Mouse (Mus musculus) neutrophil, adult 83 days (primary cell): ENCODE data around the gene Lman1l. TPM values are rescaled to one million over a fixed set of nuclear protein-coding genes. Genes with fewer than 3 reads are reported as not detected.

Experiments
- total RNA-seq, 2 experiments: library from RNA; stranded (reverse); gene quantifications; one replicate each; pipeline ENCODE4 v1.2.4; 2023

The Lman1l gene
- total RNA-seq = not detected

DNA sequence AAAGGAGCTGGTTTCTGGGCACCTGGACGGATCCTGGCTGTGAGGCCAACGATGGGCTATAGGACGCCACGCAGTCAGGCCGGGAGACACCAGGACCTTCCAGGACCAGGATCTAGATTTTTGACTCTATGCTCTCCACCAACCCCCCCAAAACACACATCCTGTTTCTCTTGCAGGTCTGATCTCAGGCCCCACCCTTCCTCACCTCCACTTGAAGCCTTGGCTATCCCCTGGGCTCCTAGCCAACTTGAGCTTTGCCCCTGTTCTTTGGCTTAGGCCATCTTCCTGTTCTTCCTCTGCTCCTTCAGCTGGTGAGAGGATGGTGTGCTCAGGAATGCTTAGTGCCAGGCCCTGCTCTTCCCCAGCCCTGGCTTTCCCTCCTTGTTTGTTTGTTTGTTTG lies at the start of gene Lman1l:
Gene Lman1l, minus strand, starts transcription at position 101 of the 400 bp plus-strand sequence.

DNA sequence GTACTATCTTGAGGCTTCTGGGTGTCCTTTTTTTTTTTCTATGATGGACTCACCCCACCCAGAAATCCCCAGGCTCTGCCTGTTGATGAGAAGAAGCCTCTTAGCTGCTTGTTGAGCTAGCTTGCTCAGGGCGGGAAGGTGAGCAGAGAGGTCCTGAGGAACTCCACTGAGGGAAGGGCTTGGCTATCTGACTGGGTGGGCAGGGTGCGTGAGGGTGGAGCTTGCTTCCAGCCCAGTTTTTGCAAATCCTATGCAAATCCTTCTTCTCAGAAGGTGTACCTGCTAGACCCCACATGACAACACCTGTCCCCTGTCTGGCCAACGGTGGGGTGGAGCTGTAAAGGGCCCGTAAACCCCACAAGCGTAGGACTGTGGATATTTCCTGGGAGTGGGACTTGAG lies 32.7 kb upstream of the Lman1l start, which contains the start of gene Csk:
Gene Csk, minus strand, starts transcription at position 349 of the 400 bp plus-strand sequence.

DNA sequence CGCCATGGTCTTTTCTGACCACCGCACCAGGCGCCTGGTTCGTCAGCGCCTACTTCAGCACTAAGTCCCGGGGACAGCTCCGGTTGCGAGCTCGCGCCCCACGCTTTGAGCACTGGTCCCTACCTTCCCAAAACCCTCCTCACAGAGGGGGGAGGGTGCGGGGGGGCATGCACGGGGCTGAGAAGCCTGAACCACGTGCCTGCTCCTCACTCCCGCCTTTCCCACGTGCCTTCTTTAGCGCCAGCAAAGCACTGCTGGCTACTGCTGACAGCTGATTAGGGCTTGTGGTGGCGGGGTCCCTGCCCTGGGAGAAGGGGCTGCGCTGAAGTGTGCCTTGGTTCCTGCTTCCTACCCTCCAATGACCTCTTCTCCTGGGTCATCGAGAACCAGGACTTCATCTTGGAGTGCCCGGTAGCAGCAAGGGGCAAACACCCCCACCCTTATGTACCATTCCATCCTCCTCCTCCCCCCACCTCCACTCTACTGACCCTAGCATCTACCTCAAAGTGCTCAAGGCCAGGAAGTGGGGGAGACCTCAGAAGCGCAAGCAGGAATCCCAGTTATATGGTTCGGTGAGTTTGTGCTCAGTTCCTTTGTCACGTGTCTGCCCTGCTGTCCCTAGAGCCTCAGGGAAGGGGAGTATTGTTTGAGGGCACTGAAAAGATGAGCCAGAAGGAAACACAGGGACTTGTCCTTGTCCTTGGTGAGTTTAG lies 14.3 kb downstream of the Lman1l start, which contains the start of gene Cplx3:
Gene Cplx3, minus strand, starts transcription at position 143 of the 713 bp plus-strand sequence.

DNA sequence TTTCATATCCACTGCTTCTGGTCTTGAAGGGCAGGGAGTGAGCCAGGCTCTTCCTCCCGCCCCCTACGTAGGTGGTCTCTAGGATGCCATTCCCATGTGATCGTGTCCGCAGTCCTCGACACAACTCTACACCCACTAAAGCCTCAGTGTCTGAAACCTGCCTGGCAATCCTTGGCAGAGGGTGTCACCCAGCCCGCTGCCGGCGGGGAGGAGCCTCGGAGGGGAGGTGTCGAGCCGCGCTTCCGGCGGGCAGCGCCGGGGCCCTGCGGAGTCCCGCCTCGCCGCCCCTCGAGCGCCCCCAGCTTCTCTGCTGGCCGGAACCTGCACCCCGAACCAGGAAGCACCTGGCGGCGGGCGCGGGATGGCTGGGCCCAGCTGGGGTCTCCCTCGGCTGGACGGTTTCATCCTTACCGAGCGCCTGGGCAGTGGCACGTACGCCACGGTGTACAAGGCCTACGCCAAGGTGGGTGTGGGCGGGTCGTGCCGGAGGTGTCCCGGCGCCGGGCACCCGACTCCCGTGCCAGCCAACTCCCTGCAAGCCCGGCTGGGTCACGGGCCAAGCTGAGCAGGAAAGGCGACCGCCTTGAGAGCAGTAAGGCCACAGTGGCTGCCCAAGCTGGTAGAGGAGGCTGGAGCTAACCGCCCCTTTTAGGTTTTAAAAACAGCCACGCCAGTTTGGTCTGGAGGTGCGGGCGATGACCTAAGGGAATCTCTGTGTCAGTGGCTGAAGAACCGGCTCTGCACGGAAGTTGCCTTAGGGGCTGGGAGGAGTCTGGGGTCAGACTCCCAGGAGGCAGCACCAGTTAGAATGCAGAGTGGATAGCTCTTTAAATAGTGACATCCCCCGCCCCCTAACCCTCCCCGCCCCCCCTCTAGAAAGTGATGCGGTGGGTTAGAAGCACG lies 31.1 kb downstream of the Lman1l start, which contains the start of gene Ulk3:
Gene Ulk3, plus strand, starts transcription at position 229 of the 903 bp plus-strand sequence.

DNA sequence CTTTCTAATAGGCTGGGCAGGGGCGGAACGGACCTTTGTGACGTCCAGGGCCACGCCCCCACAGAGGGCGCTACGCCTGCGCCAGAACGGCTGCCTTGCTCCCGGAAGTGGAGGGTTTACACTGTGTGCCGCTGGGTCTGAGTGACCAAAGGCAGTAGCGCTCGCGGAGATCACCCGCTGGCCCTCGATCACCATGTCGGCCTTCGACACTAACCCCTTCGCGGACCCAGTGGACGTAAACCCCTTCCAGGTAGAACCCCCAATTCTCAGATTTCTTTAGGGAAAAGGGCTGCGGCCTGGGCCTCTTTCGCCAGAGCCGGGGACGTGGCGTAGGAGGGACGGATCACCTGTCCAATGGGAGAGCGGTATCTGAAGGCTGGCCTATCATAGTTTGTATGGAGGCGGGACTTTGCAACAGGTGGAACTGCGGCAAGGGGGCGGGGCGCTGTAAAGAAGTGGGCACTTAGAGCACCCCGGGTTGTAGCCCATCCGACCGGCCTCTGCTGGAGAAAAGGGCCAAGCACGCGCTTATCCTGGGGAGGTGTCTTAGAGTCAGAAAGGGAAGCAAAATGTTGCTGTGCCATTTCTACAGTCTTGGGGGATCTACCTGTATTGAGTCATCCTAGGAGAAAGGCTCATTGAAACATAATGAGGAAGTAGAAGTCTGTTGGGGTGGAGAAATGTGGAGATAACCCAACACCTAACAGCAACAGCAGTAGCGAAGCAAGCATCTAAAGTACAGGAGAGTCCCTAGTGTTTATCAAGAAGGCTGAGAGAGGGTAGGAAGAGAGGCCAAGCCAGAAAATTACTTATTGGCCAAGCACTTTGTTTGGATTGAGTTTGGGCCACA lies 59.5 kb downstream of the Lman1l start, which contains the start of gene Scamp2:
Gene Scamp2, plus strand, starts transcription at position 83 of the 850 bp plus-strand sequence.

Other genes with a start within 250 kb of the Lman1l start
- 10 to 100 TPM; 27.3 to 27.8 TPM for gene Ppcdc, start 180.7 kb downstream of the Lman1l start, total RNA-seq
- gene Scamp5, start 152.7 kb downstream of the Lman1l start, total RNA-seq = under 1 TPM; 0.11 to 0.57 TPM
- gene Rpp25, start 116.7 kb downstream of the Lman1l start, total RNA-seq = not detected
- 100 to 1,000 TPM; 110 to 118 TPM for gene Cox5a, start 99.5 kb downstream of the Lman1l start, total RNA-seq
- gene Fam219b, start 83.2 kb downstream of the Lman1l start, total RNA-seq = 1 to 10 TPM; 8.2 to 9.1 TPM
- gene Mpi, start 68.0 kb downstream of the Lman1l start, total RNA-seq = 10 to 100 TPM; 10.6 to 11.7 TPM
- 100 to 1,000 TPM; 120 to 128 TPM for gene Scamp2, start 59.8 kb downstream of the Lman1l start, total RNA-seq
- gene Ulk3, start 31.3 kb downstream of the Lman1l start, total RNA-seq = 10 to 100 TPM; 31.1 to 32.8 TPM
- gene Cplx3, start 14.5 kb downstream of the Lman1l start, total RNA-seq = not detected
- gene Csk, start 32.9 kb upstream of the Lman1l start, total RNA-seq = 100 to 1,000 TPM; 178 TPM
- not detected for gene Cyp1a2, start 62.9 kb upstream of the Lman1l start, total RNA-seq
- not detected for gene Cyp1a1, start 67.2 kb upstream of the Lman1l start, total RNA-seq
- gene Edc3, start 87.8 kb upstream of the Lman1l start, total RNA-seq = 10 to 100 TPM; 13.3 to 16.1 TPM
- gene Clk3, start 145.1 kb upstream of the Lman1l start, total RNA-seq = 100 to 1,000 TPM; 130 to 131 TPM
- gene Arid3b, start 216.0 kb upstream of the Lman1l start, total RNA-seq = 10 to 100 TPM; 41.0 to 44.8 TPM